Mouse (Mus musculus) MEL (cell line): ENCODE data around the gene Ppm1f. TPM values are rescaled to one million over a fixed set of nuclear protein-coding genes. Genes with fewer than 3 reads are reported as not detected.

Experiments
- DNase-seq: peaks from one replicate; pipeline ENCODE4 v3.0.0; 2011; ENCODE audit warnings: low read depth, low spot score
- H3K27ac ChIP-seq: 2 replicates; pipeline ENCODE4 v1.5.1; 2012; ENCODE audit warnings: low read depth, mild to moderate bottlenecking, control low read depth, low read length, moderate library complexity; ENCODE audit not compliant: control insufficient read depth
- H3K27me3 ChIP-seq, 2 experiments: fragments of 150-350 bp in 1 of 2; sonication (generic) in 1 of 2; 2 replicates each; pipeline ENCODE4 v1.6.1; 2012; ENCODE audit warnings: low read length in 2 of 2, mild to moderate bottlenecking in 2 of 2, improper control_type of control experiment in 1 of 2, moderate library complexity in 1 of 2; ENCODE audit not compliant: insufficient read depth in 2 of 2, control insufficient read depth in 1 of 2
- H3K36me3 ChIP-seq, 2 experiments: 2 replicates each; pipeline ENCODE4 v1.6.1; 2012 to 2014; ENCODE audit warnings: low read length in 2 of 2, improper control_type of control experiment in 1 of 2, inconsistent platforms in 1 of 2, mild to moderate bottlenecking in 1 of 2; ENCODE audit not compliant: insufficient read depth in 2 of 2, control insufficient read depth in 1 of 2
- H3K4me1 ChIP-seq, 2 experiments: fragments of 150-350 bp in 1 of 2; sonication (generic) in 1 of 2; 2 replicates each; pipeline ENCODE4 v1.6.1; 2012; ENCODE audit warnings: low read length in 2 of 2, improper control_type of control experiment in 1 of 2, mild to moderate bottlenecking in 1 of 2; ENCODE audit not compliant: insufficient read depth in 2 of 2, control insufficient read depth in 1 of 2
- H3K4me3 ChIP-seq, 2 experiments: fragments of 150-350 bp in 1 of 2; sonication (generic) in 1 of 2; 2 replicates each; pipeline ENCODE4 v1.5.1; 2012; ENCODE audit warnings: low read depth in 2 of 2, low read length in 2 of 2, mild to moderate bottlenecking in 2 of 2, moderate library complexity in 2 of 2, control low read depth in 1 of 2, improper control_type of control experiment in 1 of 2; ENCODE audit not compliant: control insufficient read depth in 1 of 2, insufficient read depth in 1 of 2
- H3K79me2 ChIP-seq: 2 replicates; pipeline ENCODE4 v1.6.1; 2012; ENCODE audit warnings: mild to moderate bottlenecking, low read length, moderate library complexity; ENCODE audit not compliant: control insufficient read depth, poor library complexity, insufficient read depth
- H3K9ac ChIP-seq: 2 replicates; pipeline ENCODE4 v1.6.1; 2012; ENCODE audit warnings: low read depth, mild to moderate bottlenecking, control low read depth, low read length, moderate library complexity; ENCODE audit not compliant: control insufficient read depth, poor library complexity, severe bottlenecking
- H3K9me3 ChIP-seq: fragments of 150-350 bp; sonication (generic); replicated peaks from 2 replicates; pipeline ENCODE4 v1.6.1; 2012; ENCODE audit warnings: mild to moderate bottlenecking, low read length, improper control_type of control experiment, moderate library complexity; ENCODE audit not compliant: insufficient read depth
- E2F4 ChIP-seq: IDR thresholded peaks from 2 replicates; pipeline ENCODE4 v1.6.1; 2011; ENCODE audit warnings: low read depth, low read length, improper control_type of control experiment, borderline replicate concordance
- ETS1 ChIP-seq: IDR thresholded peaks from 2 replicates; pipeline ENCODE4 v1.6.1; 2012; ENCODE audit warnings: low read depth, mild to moderate bottlenecking, inconsistent platforms, low read length, improper control_type of control experiment, moderate library complexity
- GATA1 ChIP-seq: IDR thresholded peaks from 2 replicates; pipeline ENCODE4 v1.6.1; 2011; ENCODE audit warnings: low read depth, low read length, improper control_type of control experiment
- HCFC1 ChIP-seq: IDR thresholded peaks from 2 replicates; pipeline ENCODE4 v1.6.1; 2012; ENCODE audit warnings: low read depth, mild to moderate bottlenecking, inconsistent platforms, low read length, improper control_type of control experiment, moderate library complexity
- JUND ChIP-seq: IDR thresholded peaks from 2 replicates; pipeline ENCODE4 v1.6.1; 2011; ENCODE audit warnings: low read depth, mild to moderate bottlenecking, improper control_type of control experiment, low read length
- MAFK ChIP-seq: IDR thresholded peaks from 2 replicates; pipeline ENCODE4 v1.6.1; 2011; ENCODE audit warnings: low read depth, mild to moderate bottlenecking, low read length, improper control_type of control experiment, borderline replicate concordance
- MEF2A ChIP-seq: IDR thresholded peaks from 2 replicates; pipeline ENCODE4 v1.6.1; 2014; ENCODE audit warnings: low read depth, mild to moderate bottlenecking, inconsistent platforms, low read length, improper control_type of control experiment; ENCODE audit not compliant: poor library complexity, insufficient replicate concordance, severe bottlenecking; ENCODE audit errors: extremely low read depth
- NELFE ChIP-seq: IDR thresholded peaks from 2 replicates; pipeline ENCODE4 v1.6.1; 2011; ENCODE audit warnings: low read depth, low read length, improper control_type of control experiment
- RAD21 ChIP-seq: IDR thresholded peaks from 2 replicates; pipeline ENCODE4 v1.6.1; 2011; ENCODE audit warnings: mild to moderate bottlenecking, low read depth, low read length, improper control_type of control experiment
- SIN3A ChIP-seq: IDR thresholded peaks from 2 replicates; pipeline ENCODE4 v1.6.1; 2012; ENCODE audit warnings: low read length, improper control_type of control experiment, inconsistent platforms
- TCF12 ChIP-seq: IDR thresholded peaks from 2 replicates; pipeline ENCODE4 v1.6.1; 2014; ENCODE audit warnings: low read depth, mild to moderate bottlenecking, inconsistent platforms, low read length, improper control_type of control experiment, moderate library complexity
- UBTF ChIP-seq: IDR thresholded peaks from 2 replicates; pipeline ENCODE4 v1.6.1; 2012; ENCODE audit warnings: low read depth, mild to moderate bottlenecking, inconsistent platforms, low read length, improper control_type of control experiment, moderate library complexity, borderline replicate concordance; ENCODE audit not compliant: insufficient read depth
- USF2 ChIP-seq, 2 experiments: IDR thresholded peaks; 2 replicates each; pipeline ENCODE4 v1.6.1; 2011 to 2012; ENCODE audit warnings: improper control_type of control experiment in 2 of 2, low read length in 2 of 2, borderline replicate concordance in 1 of 2, inconsistent platforms in 1 of 2, low read depth in 1 of 2, mild to moderate bottlenecking in 1 of 2; ENCODE audit not compliant: insufficient read depth in 1 of 2
- ZKSCAN1 ChIP-seq: IDR thresholded peaks from 2 replicates; pipeline ENCODE4 v1.6.1; 2012; ENCODE audit warnings: low read depth, mild to moderate bottlenecking, inconsistent platforms, low read length, improper control_type of control experiment, moderate library complexity
- ZNF384 ChIP-seq: IDR thresholded peaks from 2 replicates; pipeline ENCODE4 v1.6.1; 2012; ENCODE audit warnings: low read depth, mild to moderate bottlenecking, inconsistent platforms, low read length, improper control_type of control experiment
- polyA plus RNA-seq, 2 experiments: library from polyadenylated mRNA; stranded (reverse) in 1 of 2; unstranded in 1 of 2; fragments of >175 nt in 1 of 2; fragments of >200 nt in 1 of 2; gene quantifications; 2 replicates each; pipeline versions ENCODE4 v1.2.1 to v1.2.4; 2012; ENCODE audit warnings: low replicate concordance in 2 of 2, low read depth in 1 of 2; ENCODE audit not compliant: insufficient read length in 2 of 2, insufficient read depth in 1 of 2, missing spikeins in 1 of 2
- total RNA-seq: library from RNA; depleted of rRNA; stranded (reverse); fragments of 300-350 nt; gene quantifications from 2 replicates; pipeline ENCODE4 v1.2.3, GENCODE M21; 2012

Ppm1f gene
- total and polyA plus RNA-seq, 3 experiments: 28.3 to 30.6 TPM; not detected in 1

DNA sequence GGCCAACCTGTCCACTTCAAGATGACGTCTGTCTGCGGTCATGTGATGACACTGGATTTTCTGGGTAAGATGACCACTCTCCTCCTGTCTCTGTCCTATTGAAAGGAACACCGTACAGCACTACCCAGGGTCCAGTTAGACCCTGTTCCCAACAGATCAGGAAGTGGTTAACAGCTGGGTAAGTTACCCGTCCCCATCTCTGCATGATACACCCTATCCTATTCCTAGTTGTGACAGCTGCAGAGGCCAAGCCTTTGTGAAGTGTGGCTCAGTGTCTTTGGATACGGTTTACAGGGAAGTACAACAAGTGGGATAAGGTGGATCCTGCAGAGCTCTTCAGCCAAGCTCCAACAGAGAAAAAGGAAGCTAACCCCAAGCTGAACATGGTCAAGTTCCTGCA, 17.2 kb upstream of the Ppm1f start:
- H3K9me3 ChIP-seq: no peaks in the 10 kb centered on the region
- no peak for TF ChIP-seq JUND
- no peak for TF ChIP-seq E2F4
- TF ChIP-seq MEF2A: no peak
- no peak for TF ChIP-seq SIN3A
- TF ChIP-seq TCF12: no peak
- TF ChIP-seq UBTF: no peak
- TF ChIP-seq USF2 (IDR thresholded peaks at IDR 0.05; ENCODE audit: borderline replicate concordance in 1 of 2, insufficient read depth in 1 of 2, low read depth in 1 of 2, low read length in 2 of 2): no peak
- TF ChIP-seq MAFK: no peak
- no peak for TF ChIP-seq HCFC1
- TF ChIP-seq NELFE: no peak
- TF ChIP-seq ETS1: no peak
- TF ChIP-seq ZNF384: no peak
- TF ChIP-seq ZKSCAN1: no peak
- no peak overlapping the region for H3K9ac ChIP-seq
- no peak overlapping the region for H3K27ac ChIP-seq
- peaks cover 0 to 25% of the 10 kb centered on the region in 2 experiments; a peak in 2 of 4 replicates for H3K36me3 ChIP-seq
- no peak overlapping the region for H3K4me3 ChIP-seq
- DNase-seq: no peak
- no peaks in the 10 kb centered on the region for H3K4me1 ChIP-seq
- no peaks in the 10 kb centered on the region for H3K27me3 ChIP-seq
- H3K79me2 ChIP-seq: 0 out of 2 replicates have a peak, but pooled peaks cover 2% of the 10 kb centered on the region

- DNase-seq: no peak
- no peaks in the 10 kb centered on the region for H3K79me2 ChIP-seq
- TF ChIP-seq GATA1: no peak
- no peak for TF ChIP-seq SIN3A
- no peak for TF ChIP-seq RAD21
- H3K9me3 ChIP-seq: no peaks in the 10 kb centered on the region
- H3K9ac ChIP-seq: no peak overlapping the region
- no peak overlapping the region for H3K4me3 ChIP-seq
- H3K27ac ChIP-seq: no peak overlapping the region
- no peaks in the 10 kb centered on the region for H3K4me1 ChIP-seq
- no peaks in the 10 kb centered on the region for H3K27me3 ChIP-seq
- peaks cover 0 to 8% of the 10 kb centered on the region in 2 experiments; a peak in 2 of 4 replicates for H3K36me3 ChIP-seq
These were observed 7.9 kb upstream of the Ppm1f start for GRCm38 (mm10) chr16:16888341-16888740.
